Mouse (Mus musculus) hindbrain, embryonic 16.5 days (tissue): Measurements from ENCODE around the gene Lrrc9. TPM values are rescaled to one million over a fixed set of nuclear protein-coding genes. Genes with fewer than 3 reads are reported as not detected.

Experiments used
- ATAC-seq: fragments of 200-750 bp; cut with Nextera tagmentation; 2 replicates; pipeline ENCODE4 v1.8.0; 2017; ENCODE audit warnings: moderate TSS enrichment, moderate library complexity
- H3K27ac ChIP-seq: fragments of 300-500 bp; sonication (generic); 2 replicates; pipeline ENCODE4 v1.5.1; 2014; ENCODE audit warnings: low read depth, mild to moderate bottlenecking, control low read depth, low read length, moderate library complexity
- H3K27me3 ChIP-seq: fragments of 300-500 bp; sonication (generic); replicated peaks from 2 replicates; pipeline ENCODE4 v1.6.1; 2014; ENCODE audit warnings: low read length; ENCODE audit not compliant: control insufficient read depth, insufficient read depth
- H3K36me3 ChIP-seq: fragments of 300-500 bp; sonication (generic); 2 replicates; pipeline ENCODE4 v1.6.1; 2014; ENCODE audit warnings: mild to moderate bottlenecking, low read length, moderate library complexity, mixed read lengths; ENCODE audit not compliant: control insufficient read depth, insufficient read depth
- H3K4me1 ChIP-seq: fragments of 300-500 bp; sonication (generic); 2 replicates; pipeline ENCODE4 v1.6.1; 2014; ENCODE audit warnings: low read depth, low read length; ENCODE audit not compliant: control insufficient read depth, insufficient read depth
- H3K4me2 ChIP-seq: fragments of 300-500 bp; sonication (generic); 2 replicates; pipeline ENCODE4 v1.6.1; 2014; ENCODE audit warnings: mild to moderate bottlenecking, low read length, control low read depth, moderate library complexity
- H3K4me3 ChIP-seq: fragments of 300-500 bp; sonication (generic); 2 replicates; pipeline ENCODE4 v1.5.1; 2014; ENCODE audit warnings: mild to moderate bottlenecking, low read length, control low read depth, moderate library complexity
- H3K9ac ChIP-seq: fragments of 300-500 bp; sonication (generic); 2 replicates; pipeline ENCODE4 v1.6.1; 2014; ENCODE audit warnings: low read depth, mild to moderate bottlenecking, control low read depth, low read length, moderate library complexity
- H3K9me3 ChIP-seq: fragments of 300-500 bp; sonication (generic); 2 replicates; pipeline ENCODE4 v1.6.1; 2014; ENCODE audit warnings: mild to moderate bottlenecking, low read length, moderate library complexity; ENCODE audit not compliant: control insufficient read depth
- WGBS: fragments of 180-500 bp; shearing (Covaris S2); extraction: QIAGEN DNeasy Blood & Tissue Kit; methylation state at CpG from one replicate; pipeline ENCODE4 v1.1.7; 2014; 5-methylcytosine and 5-hydroxymethylcytosine counted together
- microRNA-seq: library from miRNA; unstranded; fragments of <30 nt; microRNA quantifications from one replicate; pipeline ENCODE4, GENCODE M21; 2017
- polyA plus RNA-seq: library from polyadenylated mRNA; unstranded; fragments of >200 nt; fragmentation: Nextera tagmentation; extraction: Ambion mirVana; gene quantifications from 2 replicates; pipeline ENCODE4 v1.2.1, GENCODE M21; 2015

Lrrc9 gene
- polyA plus RNA-seq, 1 experiment from 2014 or later = 3.9 TPM

- H3K27me3 ChIP-seq = no peaks in the 10 kb centered on the region
- WGBS = 92% methylated on average over 6 of the region's 6 CpGs
- H3K4me3 ChIP-seq = no peak overlapping the region
- H3K4me2 ChIP-seq = no peak overlapping the region
- H3K27ac ChIP-seq = no peak overlapping the region
- H3K36me3 ChIP-seq = no peaks in the 10 kb centered on the region
- no peak overlapping the region for H3K9ac ChIP-seq
- 0 out of 2 replicates have a peak, but pooled peaks cover 3% of the 10 kb centered on the region for H3K9me3 ChIP-seq
- H3K4me1 ChIP-seq = peaks cover 4% of the 10 kb centered on the region
- ATAC-seq = no peak
Observed at GRCm38 (mm10) chr12:72533986-72534385, 92.3 kb downstream of the Lrrc9 start.

- H3K27ac ChIP-seq = peak overlapping the region; percentile 57; the same call in 1 of the 2 replicates
- 47% methylated on average over 3 of the region's 3 CpGs for WGBS
- ATAC-seq = no peak
- peaks cover 4% of the 10 kb centered on the region for H3K4me1 ChIP-seq
- peak overlapping the region; percentile 65 for H3K4me3 ChIP-seq
- H3K9me3 ChIP-seq = no peaks in the 10 kb centered on the region
- no peaks in the 10 kb centered on the region for H3K27me3 ChIP-seq
- H3K9ac ChIP-seq = peak overlapping the region; percentile 75
- H3K4me2 ChIP-seq = peak overlapping the region; percentile 65
- no peaks in the 10 kb centered on the region for H3K36me3 ChIP-seq
Observed at GRCm38 (mm10) chr12:72535599-72535998, 93.9 kb downstream of the Lrrc9 start.

GRCm38 (mm10) chr12:72536021-72536597, 94.4 kb downstream of the Lrrc9 start, which contains the start of gene Pcnx4:
Pcnx4 (plus strand) TSS chr12:72536383.
- peaks cover 4% of the 10 kb centered on the region for H3K4me1 ChIP-seq
- 0% methylated on average over 37 of the region's 45 CpGs for WGBS
- H3K4me2 ChIP-seq = peak within 1 kb of the TSS; percentile 65
- H3K4me3 ChIP-seq = peak within 1 kb of the TSS; percentile 65
- ATAC-seq = peak; percentile 100
- peak within 1 kb of the TSS; percentile 75 for H3K9ac ChIP-seq
- H3K27me3 ChIP-seq = no peaks in the 10 kb centered on the region
- no peaks in the 10 kb centered on the region for H3K9me3 ChIP-seq
- H3K27ac ChIP-seq = peak within 1 kb of the TSS; percentile 57; the same call in 1 of the 2 replicates
- no peaks in the 10 kb centered on the region for H3K36me3 ChIP-seq

- Histone ChIP-seq H3K4me1 (peaks cover 4% of the 10 kb centered on the region), H3K4me3 (no peak overlapping the region)
- ATAC-seq = no peak
Observed at GRCm38 (mm10) chr12:72538571-72538970, 96.9 kb downstream of the Lrrc9 start.

GRCm38 (mm10) chr12:72554347-72554746, 112.7 kb downstream of the Lrrc9 start:
- Histone ChIP-seq H3K4me3 (no peak overlapping the region), H3K4me2 (no peak overlapping the region), H3K4me1 (no peaks in the 10 kb centered on the region), H3K36me3 (peaks cover 4% of the 10 kb centered on the region), H3K27me3 (no peaks in the 10 kb centered on the region), H3K27ac (no peak overlapping the region), H3K9me3 (no peaks in the 10 kb centered on the region), H3K9ac (no peak overlapping the region)
- WGBS = 81% methylated on average over 4 of the region's 4 CpGs
- ATAC-seq = no peak

More at GRCm38 (mm10) chr12:72538571-72538970, 96.9 kb downstream of the Lrrc9 start:
- Histone ChIP-seq H3K36me3 (peaks cover 7% of the 10 kb centered on the region; the same call in 1 of the 2 replicates), H3K4me2 (no peak overlapping the region), H3K27ac (no peak overlapping the region), H3K9ac (no peak overlapping the region), H3K9me3 (no peaks in the 10 kb centered on the region), H3K27me3 (no peaks in the 10 kb centered on the region)
- 88% methylated on average over 10 of the region's 10 CpGs for WGBS

GRCm38 (mm10) chr12:72564281-72564795, 122.7 kb downstream of the Lrrc9 start:
- Histone ChIP-seq H3K4me1 (no peaks in the 10 kb centered on the region), H3K4me3 (no peak overlapping the region), H3K27me3 (no peaks in the 10 kb centered on the region), H3K36me3 (no peaks in the 10 kb centered on the region), H3K9me3 (no peaks in the 10 kb centered on the region), H3K27ac (no peak overlapping the region), H3K4me2 (no peak overlapping the region), H3K9ac (no peak overlapping the region)
- WGBS = 94% methylated on average over 4 of the region's 4 CpGs
- no peak for ATAC-seq

Small RNA genes within 50 kb of the gene (microRNA-seq; reads per million reads assigned to microRNA genes)
- gene Gm44392 = not detected

Other genes with a start within 250 kb of the Lrrc9 start
- 3,305 and 3,556 TPM in 2 replicates for gene Rtn1, start 32.8 kb upstream of the Lrrc9 start, polyA plus RNA-seq
- gene Pcnx4, start 94.5 kb downstream of the Lrrc9 start, polyA plus RNA-seq = 24.6 and 25.5 TPM in 2 replicates
- gene Gm4756, start 207.8 kb downstream of the Lrrc9 start, polyA plus RNA-seq = not detected in 2 replicates
- gene Dhrs7, start 223.0 kb downstream of the Lrrc9 start, polyA plus RNA-seq = 20.4 and 22.7 TPM in 2 replicates